Mouse (Mus musculus): ENCODE measurements at regions not wholly inside any gene's neighbourhood (a gene's known extent, or its start where the extent isn't known, plus 50 kb on each side); places are given as distances from the start of the nearest gene placed in this dataset.

GRCm38 (mm10) chr1:33214815-33215214 lies 454.8 kb downstream of the Prim2 start:
- no peak overlapping the region for H3K4me3 ChIP-seq (replicated peaks; ENCODE audit: low read length)
- H3K4me1 ChIP-seq (replicated peaks; ENCODE audit: low read depth, low read length): no peaks in the 10 kb centered on the region
- H3K36me3 ChIP-seq (ENCODE audit: insufficient read depth, low read length): no peaks in the 10 kb centered on the region
- no peaks in the 10 kb centered on the region for H3K9me3 ChIP-seq (ENCODE audit: low read length)
- no peak for TF ChIP-seq POU5F1 (IDR thresholded peaks at IDR 0.05; ENCODE audit: borderline replicate concordance, low read length)
- TF ChIP-seq CTCF (conservative IDR thresholded peaks at IDR 0.05; ENCODE audit: low read length): no peak
- TF ChIP-seq NANOG (IDR thresholded peaks at IDR 0.05; ENCODE audit: borderline replicate concordance, low read length): no peak
- no peaks in the 10 kb centered on the region for H3K27me3 ChIP-seq (ENCODE audit: insufficient read depth, low read length)

GRCm38 (mm10) chr1:33214394-33214793 lies 455.2 kb downstream of the Prim2 start:
- H3K4me1 ChIP-seq (replicated peaks; ENCODE audit: low read depth, low read length): no peaks in the 10 kb centered on the region
- no peak for TF ChIP-seq NANOG (IDR thresholded peaks at IDR 0.05; ENCODE audit: borderline replicate concordance, low read length)
- no peak for TF ChIP-seq CTCF (conservative IDR thresholded peaks at IDR 0.05; ENCODE audit: low read length)
- TF ChIP-seq POU5F1 (IDR thresholded peaks at IDR 0.05; ENCODE audit: borderline replicate concordance, low read length): no peak
- no peaks in the 10 kb centered on the region for H3K27me3 ChIP-seq (ENCODE audit: insufficient read depth, low read length)
- H3K36me3 ChIP-seq (ENCODE audit: insufficient read depth, low read length): no peaks in the 10 kb centered on the region
- H3K9me3 ChIP-seq (ENCODE audit: low read length): no peaks in the 10 kb centered on the region
- no peak overlapping the region for H3K4me3 ChIP-seq (replicated peaks; ENCODE audit: low read length)

GRCm38 (mm10) chr1:33201571-33202189 lies 467.9 kb downstream of the Prim2 start:
- H3K4me1 ChIP-seq (replicated peaks; ENCODE audit: low read depth, low read length): no peaks in the 10 kb centered on the region
- TF ChIP-seq NANOG (IDR thresholded peaks at IDR 0.05; ENCODE audit: borderline replicate concordance, low read length): no peak
- TF ChIP-seq CTCF (conservative IDR thresholded peaks at IDR 0.05; ENCODE audit: low read length): no peak
- TF ChIP-seq POU5F1 (IDR thresholded peaks at IDR 0.05; ENCODE audit: borderline replicate concordance, low read length): no peak
- H3K36me3 ChIP-seq (ENCODE audit: insufficient read depth, low read length): no peaks in the 10 kb centered on the region
- no peak overlapping the region for H3K4me3 ChIP-seq (replicated peaks; ENCODE audit: low read length)
- H3K27me3 ChIP-seq (ENCODE audit: insufficient read depth, low read length): no peaks in the 10 kb centered on the region
- peaks cover 8% of the 10 kb centered on the region for H3K9me3 ChIP-seq (ENCODE audit: low read length)

- Histone ChIP-seq H3K9me3 (ENCODE audit: low read length) (no peaks in the 10 kb centered on the region), H3K4me3 (replicated peaks; ENCODE audit: low read length) (no peak overlapping the region), H3K27me3 (ENCODE audit: insufficient read depth, low read length) (no peaks in the 10 kb centered on the region), H3K4me1 (replicated peaks; ENCODE audit: low read depth, low read length) (no peaks in the 10 kb centered on the region), H3K36me3 (ENCODE audit: insufficient read depth, low read length) (no peaks in the 10 kb centered on the region)
- TF ChIP-seq POU5F1 (IDR thresholded peaks at IDR 0.05; ENCODE audit: borderline replicate concordance, low read length) (no peak), NANOG (IDR thresholded peaks at IDR 0.05; ENCODE audit: borderline replicate concordance, low read length) (no peak), CTCF (conservative IDR thresholded peaks at IDR 0.05; ENCODE audit: low read length) (no peak)
Observed at GRCm38 (mm10) chr1:33195114-33195513, 474.5 kb downstream of the Prim2 start.

GRCm38 (mm10) chr1:33174646-33175435 lies 494.8 kb downstream of the Prim2 start:
- no peaks in the 10 kb centered on the region for H3K4me1 ChIP-seq (replicated peaks; ENCODE audit: low read depth, low read length)
- no peaks in the 10 kb centered on the region for H3K36me3 ChIP-seq (ENCODE audit: insufficient read depth, low read length)
- no peak for TF ChIP-seq POU5F1 (IDR thresholded peaks at IDR 0.05; ENCODE audit: borderline replicate concordance, low read length)
- no peak for TF ChIP-seq CTCF (conservative IDR thresholded peaks at IDR 0.05; ENCODE audit: low read length)
- TF ChIP-seq NANOG (IDR thresholded peaks at IDR 0.05; ENCODE audit: borderline replicate concordance, low read length): no peak
- H3K27me3 ChIP-seq (ENCODE audit: insufficient read depth, low read length): no peaks in the 10 kb centered on the region
- no peak overlapping the region for H3K4me3 ChIP-seq (replicated peaks; ENCODE audit: low read length)
- no peaks in the 10 kb centered on the region for H3K9me3 ChIP-seq (ENCODE audit: low read length)

GRCm38 (mm10) chr1:33136991-33137390 lies 532.6 kb downstream of the Prim2 start:
- TF ChIP-seq POU5F1 (IDR thresholded peaks at IDR 0.05; ENCODE audit: borderline replicate concordance, low read length) (no peak), NANOG (IDR thresholded peaks at IDR 0.05; ENCODE audit: borderline replicate concordance, low read length) (no peak), CTCF (conservative IDR thresholded peaks at IDR 0.05; ENCODE audit: low read length) (no peak)
- Histone ChIP-seq H3K4me3 (replicated peaks; ENCODE audit: low read length) (no peak overlapping the region), H3K9me3 (ENCODE audit: low read length) (no peaks in the 10 kb centered on the region), H3K4me1 (replicated peaks; ENCODE audit: low read depth, low read length) (no peaks in the 10 kb centered on the region), H3K36me3 (ENCODE audit: insufficient read depth, low read length) (no peaks in the 10 kb centered on the region), H3K27me3 (ENCODE audit: insufficient read depth, low read length) (no peaks in the 10 kb centered on the region)

- no peaks in the 10 kb centered on the region for H3K36me3 ChIP-seq (ENCODE audit: insufficient read depth, low read length)
- no peaks in the 10 kb centered on the region for H3K27me3 ChIP-seq (ENCODE audit: insufficient read depth, low read length)
- H3K9me3 ChIP-seq (ENCODE audit: low read length): no peaks in the 10 kb centered on the region
- H3K4me3 ChIP-seq (replicated peaks; ENCODE audit: low read length): no peak overlapping the region
- TF ChIP-seq POU5F1 (IDR thresholded peaks at IDR 0.05; ENCODE audit: borderline replicate concordance, low read length): no peak
- no peak for TF ChIP-seq NANOG (IDR thresholded peaks at IDR 0.05; ENCODE audit: borderline replicate concordance, low read length)
- no peak for TF ChIP-seq CTCF (conservative IDR thresholded peaks at IDR 0.05; ENCODE audit: low read length)
- H3K4me1 ChIP-seq (replicated peaks; ENCODE audit: low read depth, low read length): no peaks in the 10 kb centered on the region
Observed at GRCm38 (mm10) chr1:33130351-33130750, 539.2 kb downstream of the Prim2 start.

- H3K9me3 ChIP-seq (ENCODE audit: low read length): no peaks in the 10 kb centered on the region
- TF ChIP-seq CTCF (conservative IDR thresholded peaks at IDR 0.05; ENCODE audit: low read length) (no peak), POU5F1 (IDR thresholded peaks at IDR 0.05; ENCODE audit: borderline replicate concordance, low read length) (no peak), NANOG (IDR thresholded peaks at IDR 0.05; ENCODE audit: borderline replicate concordance, low read length) (no peak)
- H3K4me1 ChIP-seq (replicated peaks; ENCODE audit: low read depth, low read length): no peaks in the 10 kb centered on the region
- no peaks in the 10 kb centered on the region for H3K27me3 ChIP-seq (ENCODE audit: insufficient read depth, low read length)
- no peak overlapping the region for H3K4me3 ChIP-seq (replicated peaks; ENCODE audit: low read length)
- H3K36me3 ChIP-seq (ENCODE audit: insufficient read depth, low read length): no peaks in the 10 kb centered on the region
Observed at GRCm38 (mm10) chr1:33125062-33125461, 544.5 kb downstream of the Prim2 start.

Measured in E14TG2a.4 (cell line).